Mouse (Mus musculus): ENCODE measurements around the gene Acads. TPM values are rescaled to one million over a fixed set of nuclear protein-coding genes. Genes with fewer than 3 reads are reported as not detected.
"Not testable (repeated sequence)": the region's sequence is repeated elsewhere in the genome, so short reads cannot be mapped to it uniquely, and the experiment has no call there.

Acads gene
- total RNA-seq, 1 experiment from 2014 or later: 15.9 TPM

GRCm38 (mm10) chr5:115133358-115134066 is 14.4 kb upstream of the Acads start:
- no peak for ATAC-seq (replicated peaks in 1 of 2; ENCODE audit: insufficient read depth in 1 of 2, low FRiP score in 2 of 2, low TSS enrichment in 1 of 2, low read depth in 1 of 2, poor library complexity in 2 of 2, severe bottlenecking in 2 of 2)

GRCm38 (mm10) chr5:115132465-115132864 is 13.3 kb upstream of the Acads start:
- no peak for ATAC-seq (replicated peaks in 1 of 2; ENCODE audit: insufficient read depth in 1 of 2, low FRiP score in 2 of 2, low TSS enrichment in 1 of 2, low read depth in 1 of 2, poor library complexity in 2 of 2, severe bottlenecking in 2 of 2)

- no peak for ATAC-seq (replicated peaks in 1 of 2; ENCODE audit: insufficient read depth in 1 of 2, low FRiP score in 2 of 2, low TSS enrichment in 1 of 2, low read depth in 1 of 2, poor library complexity in 2 of 2, severe bottlenecking in 2 of 2)
Observed at GRCm38 (mm10) chr5:115129328-115129727, 10.2 kb upstream of the Acads start.

GRCm38 (mm10) chr5:115127421-115128179 is 8.5 kb upstream of the Acads start:
- ATAC-seq (replicated peaks in 1 of 2; ENCODE audit: insufficient read depth in 1 of 2, low FRiP score in 2 of 2, low TSS enrichment in 1 of 2, low read depth in 1 of 2, poor library complexity in 2 of 2, severe bottlenecking in 2 of 2): no peak

- no peak for ATAC-seq (replicated peaks in 1 of 2; ENCODE audit: insufficient read depth in 1 of 2, low FRiP score in 2 of 2, low TSS enrichment in 1 of 2, low read depth in 1 of 2, poor library complexity in 2 of 2, severe bottlenecking in 2 of 2)
Observed at GRCm38 (mm10) chr5:115126578-115127312, 7.6 kb upstream of the Acads start.

GRCm38 (mm10) chr5:115125211-115125871 is 6.2 kb upstream of the Acads start:
- peak; percentile 83 to 89 for ATAC-seq (replicated peaks in 1 of 2; ENCODE audit: insufficient read depth in 1 of 2, low FRiP score in 2 of 2, low TSS enrichment in 1 of 2, low read depth in 1 of 2, poor library complexity in 2 of 2, severe bottlenecking in 2 of 2)

- ATAC-seq (replicated peaks in 1 of 2; ENCODE audit: insufficient read depth in 1 of 2, low FRiP score in 2 of 2, low TSS enrichment in 1 of 2, low read depth in 1 of 2, poor library complexity in 2 of 2, severe bottlenecking in 2 of 2): no peak
Observed at GRCm38 (mm10) chr5:115124690-115125089, 5.5 kb upstream of the Acads start.

GRCm38 (mm10) chr5:115120978-115121377 is 1.8 kb upstream of the Acads start:
- ATAC-seq (replicated peaks in 1 of 2; ENCODE audit: insufficient read depth in 1 of 2, low FRiP score in 2 of 2, low TSS enrichment in 1 of 2, low read depth in 1 of 2, poor library complexity in 2 of 2, severe bottlenecking in 2 of 2): no peak

- no peak for ATAC-seq (replicated peaks in 1 of 2; ENCODE audit: insufficient read depth in 1 of 2, low FRiP score in 2 of 2, low TSS enrichment in 1 of 2, low read depth in 1 of 2, poor library complexity in 2 of 2, severe bottlenecking in 2 of 2)
Observed at GRCm38 (mm10) chr5:115117467-115117866, 1.7 kb downstream of the Acads start.

- no peak for ATAC-seq (replicated peaks in 1 of 2; ENCODE audit: insufficient read depth in 1 of 2, low FRiP score in 2 of 2, low TSS enrichment in 1 of 2, low read depth in 1 of 2, poor library complexity in 2 of 2, severe bottlenecking in 2 of 2)
Observed at GRCm38 (mm10) chr5:115116426-115116825, 2.7 kb downstream of the Acads start.

GRCm38 (mm10) chr5:115114501-115114900 is 4.6 kb downstream of the Acads start:
- no peak for ATAC-seq (replicated peaks in 1 of 2; ENCODE audit: insufficient read depth in 1 of 2, low FRiP score in 2 of 2, low TSS enrichment in 1 of 2, low read depth in 1 of 2, poor library complexity in 2 of 2, severe bottlenecking in 2 of 2)

- ATAC-seq (replicated peaks in 1 of 2; ENCODE audit: insufficient read depth in 1 of 2, low FRiP score in 2 of 2, low TSS enrichment in 1 of 2, low read depth in 1 of 2, poor library complexity in 2 of 2, severe bottlenecking in 2 of 2): no peak
Observed at GRCm38 (mm10) chr5:115113244-115113643, 5.9 kb downstream of the Acads start.

- no peak for ATAC-seq (replicated peaks in 1 of 2; ENCODE audit: insufficient read depth in 1 of 2, low FRiP score in 2 of 2, low TSS enrichment in 1 of 2, low read depth in 1 of 2, poor library complexity in 2 of 2, severe bottlenecking in 2 of 2)
Observed at GRCm38 (mm10) chr5:115111156-115111555, 8.0 kb downstream of the Acads start.

- not testable (repeated sequence) for ATAC-seq (replicated peaks in 1 of 2; ENCODE audit: insufficient read depth in 1 of 2, low FRiP score in 2 of 2, low TSS enrichment in 1 of 2, low read depth in 1 of 2, poor library complexity in 2 of 2, severe bottlenecking in 2 of 2)
Observed at GRCm38 (mm10) chr5:115103253-115103652, 15.9 kb downstream of the Acads start.

GRCm38 (mm10) chr5:115102231-115102630 is 16.9 kb downstream of the Acads start:
- ATAC-seq (replicated peaks in 1 of 2; ENCODE audit: insufficient read depth in 1 of 2, low FRiP score in 2 of 2, low TSS enrichment in 1 of 2, low read depth in 1 of 2, poor library complexity in 2 of 2, severe bottlenecking in 2 of 2): no peak

- ATAC-seq (replicated peaks in 1 of 2; ENCODE audit: insufficient read depth in 1 of 2, low FRiP score in 2 of 2, low TSS enrichment in 1 of 2, low read depth in 1 of 2, poor library complexity in 2 of 2, severe bottlenecking in 2 of 2): no peak
Observed at GRCm38 (mm10) chr5:115100473-115100872, 18.7 kb downstream of the Acads start.

- ATAC-seq (replicated peaks in 1 of 2; ENCODE audit: insufficient read depth in 1 of 2, low FRiP score in 2 of 2, low TSS enrichment in 1 of 2, low read depth in 1 of 2, poor library complexity in 2 of 2, severe bottlenecking in 2 of 2): no peak
Observed at GRCm38 (mm10) chr5:115099991-115100390, 19.2 kb downstream of the Acads start.

- no peak for ATAC-seq (replicated peaks in 1 of 2; ENCODE audit: insufficient read depth in 1 of 2, low FRiP score in 2 of 2, low TSS enrichment in 1 of 2, low read depth in 1 of 2, poor library complexity in 2 of 2, severe bottlenecking in 2 of 2)
Observed at GRCm38 (mm10) chr5:115099530-115099929, 19.6 kb downstream of the Acads start.

All from hematopoietic stem cell, adult 5-6 weeks (primary cell).